Mouse (Mus musculus) adrenal gland, postnatal 25 days (tissue): ENCODE results near the gene Cbl. TPM values are rescaled to one million over a fixed set of nuclear protein-coding genes. Genes with fewer than 3 reads are reported as not detected.

ENCODE experiments used
- DNase-seq: peaks from one replicate; pipeline ENCODE4 v3.0.0; 2021; ENCODE audit warnings: mixed read lengths
- total RNA-seq: library from RNA; stranded (reverse); gene quantifications from 2 replicates; pipeline ENCODE4 v1.2.3, GENCODE M21; 2021

The Cbl gene
- total RNA-seq, 1 experiment from 2014 or later, result 36.2 TPM

DNA sequence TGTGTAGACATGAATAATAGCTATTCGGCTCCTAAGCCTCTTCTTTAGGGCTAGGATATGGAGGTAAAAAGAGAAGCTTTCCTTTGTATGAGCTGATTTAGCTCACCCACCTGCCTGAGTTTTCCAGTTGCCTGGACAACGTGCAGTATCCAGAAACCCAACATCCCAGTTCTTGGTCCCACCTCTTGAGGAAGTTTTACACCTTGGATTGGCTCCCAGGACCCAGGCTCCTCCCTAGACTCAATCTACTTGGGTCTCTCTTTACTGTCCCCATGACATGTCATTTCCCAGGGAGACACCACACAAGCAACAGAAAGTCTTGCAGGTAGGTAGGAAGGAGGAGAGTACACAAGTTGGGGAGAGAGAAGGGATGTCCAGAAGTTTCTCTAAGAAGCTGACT is 6.5 kb upstream of the Cbl start, which contains the start of gene Ccdc153:
Gene Ccdc153, plus strand, starts transcription at position 278 of the 400 bp plus-strand sequence.
- no peak for DNase-seq

DNA sequence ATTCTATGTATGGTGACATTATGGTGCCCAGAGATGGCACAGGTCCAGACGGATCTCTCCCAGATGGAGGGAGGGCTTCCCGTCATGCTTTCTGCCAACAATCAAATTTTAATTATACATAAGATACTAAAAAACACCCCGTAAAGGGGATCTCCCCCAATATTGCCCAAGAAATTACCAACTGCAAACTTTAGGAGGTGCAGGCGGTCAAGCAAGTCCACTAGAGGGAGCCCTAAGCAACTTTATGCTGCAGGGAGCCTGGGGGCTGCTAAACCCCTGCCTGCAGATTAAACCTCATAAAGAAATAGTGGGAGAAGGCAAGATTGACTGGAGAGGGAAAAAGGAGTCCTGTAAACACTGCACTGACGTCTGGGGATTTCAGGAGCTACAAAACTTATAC is 5.6 kb upstream of the Cbl start:
- peak; percentile 32 for DNase-seq

DNA sequence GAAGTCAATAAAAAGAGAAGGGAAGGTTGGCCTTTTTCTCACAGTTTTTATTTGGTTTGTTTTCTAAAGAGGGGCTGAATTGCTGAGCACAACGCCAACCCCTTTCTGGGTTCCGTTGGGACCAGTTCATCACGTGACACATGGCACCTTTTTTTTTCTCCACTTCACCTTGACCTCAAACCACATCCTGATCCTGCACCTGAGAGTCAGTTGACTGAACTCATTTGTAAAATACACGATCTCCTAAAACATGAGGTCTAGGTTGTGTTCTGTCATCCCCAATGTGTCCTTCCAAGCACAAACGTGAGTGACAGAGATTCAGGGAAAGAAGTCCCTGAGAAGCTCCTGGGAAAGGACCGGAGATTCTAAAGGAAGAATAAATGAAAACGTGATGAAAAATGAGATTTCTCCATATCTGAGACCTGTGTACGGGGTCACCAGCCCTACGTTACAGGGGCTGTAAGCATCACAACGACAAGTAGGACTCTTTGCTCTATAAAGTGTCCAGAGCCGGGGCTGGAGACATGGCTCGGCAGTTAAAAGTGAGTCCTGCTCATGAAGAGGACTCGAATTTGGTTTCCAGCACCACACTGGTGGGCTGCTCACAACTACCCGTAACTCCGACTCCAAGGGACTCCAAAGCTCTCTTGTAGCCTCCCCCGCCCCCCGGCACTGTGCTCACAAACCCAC is 4.8 kb upstream of the Cbl start:
- DNase-seq, result no peak

DNA sequence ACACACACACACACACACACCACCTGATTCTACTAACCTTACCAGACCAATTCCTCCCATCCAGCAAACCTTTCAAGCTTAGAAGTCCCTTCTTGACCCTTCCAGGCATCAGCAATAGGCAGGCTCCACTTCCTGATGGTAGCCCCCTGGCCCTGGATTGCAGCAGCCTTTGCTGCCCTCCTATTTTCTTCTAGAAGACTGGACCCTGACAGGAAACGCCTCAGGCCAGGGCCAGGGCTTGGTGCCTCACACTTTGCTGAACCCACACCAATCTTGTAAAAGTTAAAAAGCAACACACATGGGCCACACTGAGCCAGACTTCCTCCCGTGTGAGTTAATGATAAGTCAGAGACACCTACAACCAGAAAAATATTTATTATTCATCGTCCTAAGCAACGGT is 3.3 kb upstream of the Cbl start:
- DNase-seq, result no peak

DNA sequence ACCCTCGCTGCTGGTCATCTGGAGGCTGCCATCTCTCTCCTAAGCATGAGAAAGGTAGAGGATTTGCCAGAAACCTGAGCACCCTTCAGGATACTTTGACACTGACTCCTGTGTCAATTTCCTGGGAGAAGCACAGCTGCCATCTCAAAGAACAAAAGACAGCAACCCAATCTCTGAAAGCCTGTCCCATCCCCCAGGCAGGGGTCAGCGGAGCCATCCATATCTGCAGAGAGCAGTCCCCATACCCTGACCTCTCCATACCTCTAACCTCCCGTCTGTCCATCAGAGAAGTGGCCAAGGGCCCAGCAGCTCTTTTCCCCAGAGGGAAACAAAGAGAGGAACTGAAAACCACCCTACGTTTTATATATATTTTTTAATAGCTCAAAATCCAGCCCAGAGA is 2.8 kb upstream of the Cbl start:
- DNase-seq, result no peak

DNA sequence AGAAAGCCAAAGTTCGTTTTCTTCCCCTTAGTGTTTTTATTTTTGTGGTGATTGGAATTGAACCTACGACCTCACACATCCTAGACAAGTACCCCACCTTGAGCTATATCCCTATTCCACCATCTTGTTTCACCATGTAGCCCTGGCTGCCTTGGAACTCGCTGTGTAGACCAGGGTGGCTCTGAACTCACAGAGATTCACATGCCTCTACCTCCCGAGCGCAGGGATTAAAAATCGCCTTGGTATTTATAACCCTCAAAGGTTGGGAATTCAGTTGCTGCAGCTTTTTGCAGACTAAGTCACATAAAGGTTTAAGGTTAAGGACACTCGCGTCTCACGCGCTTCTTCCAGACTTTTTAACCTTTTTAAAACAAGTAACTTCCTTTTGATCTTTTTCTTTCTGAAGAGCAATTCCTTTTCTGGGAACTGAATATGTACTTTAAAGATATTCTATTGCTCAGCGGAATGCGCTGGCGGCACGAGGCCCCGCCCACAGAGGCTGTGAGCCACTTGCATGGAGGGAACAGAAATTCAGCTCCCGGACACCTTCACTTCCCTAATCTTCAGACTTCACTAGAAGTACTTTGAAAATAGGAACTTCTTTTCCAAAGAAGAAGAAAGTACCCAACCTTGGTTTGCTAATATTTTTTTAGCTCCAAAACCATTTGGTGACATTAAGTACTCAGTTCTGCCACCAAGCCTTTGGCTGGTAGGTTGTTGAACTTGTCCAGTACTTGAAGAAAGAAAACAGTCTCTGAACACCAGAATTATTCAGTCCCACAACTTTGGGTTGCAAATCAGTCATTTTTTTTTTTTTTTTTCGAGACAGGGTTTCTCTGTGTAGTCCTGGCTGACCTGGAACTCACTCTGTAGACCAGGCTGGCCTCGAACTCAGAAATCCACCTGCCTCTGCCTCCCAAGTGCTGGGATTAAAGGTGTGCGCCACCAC is 904 bp upstream of the Cbl start:
- peak; percentile 66 for DNase-seq

DNA sequence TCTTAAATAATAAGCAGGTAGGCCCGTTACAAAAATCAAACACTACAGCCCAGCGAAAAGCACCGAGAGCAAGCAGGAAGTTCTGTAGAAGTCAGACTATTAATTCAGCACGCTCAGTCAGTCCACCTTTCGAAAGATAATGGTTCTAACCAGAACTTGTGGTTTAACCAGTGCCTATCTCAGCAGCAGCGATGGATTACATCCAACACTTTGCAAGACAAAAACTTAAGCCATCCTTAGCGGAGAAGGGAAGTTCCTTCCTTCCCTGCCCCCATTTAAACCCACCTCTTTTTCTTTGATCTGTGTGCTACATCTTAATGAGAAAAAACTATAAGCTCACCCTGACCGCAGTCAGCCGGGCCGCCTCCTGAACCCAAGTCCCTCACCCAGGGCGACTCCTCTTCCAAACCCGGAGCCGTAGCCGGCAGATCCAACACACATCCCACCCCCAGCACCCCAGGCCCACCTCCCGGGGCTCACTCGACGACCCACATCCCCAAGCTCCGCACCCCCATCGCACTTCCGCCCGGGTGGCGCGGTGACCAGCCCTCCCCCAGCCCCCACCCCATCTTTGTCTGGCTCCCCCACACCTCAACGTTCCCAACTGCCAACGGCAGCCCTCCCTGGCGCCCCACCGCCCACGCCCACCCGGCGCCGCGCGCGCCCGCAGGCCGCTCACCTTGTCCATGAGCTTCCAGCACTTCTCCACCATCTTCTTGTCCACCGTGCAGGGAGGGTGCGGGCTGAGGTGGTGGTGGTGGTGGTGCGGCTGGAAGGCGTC is 638 bp downstream of the Cbl start:
- DNase-seq, result no peak

DNA sequence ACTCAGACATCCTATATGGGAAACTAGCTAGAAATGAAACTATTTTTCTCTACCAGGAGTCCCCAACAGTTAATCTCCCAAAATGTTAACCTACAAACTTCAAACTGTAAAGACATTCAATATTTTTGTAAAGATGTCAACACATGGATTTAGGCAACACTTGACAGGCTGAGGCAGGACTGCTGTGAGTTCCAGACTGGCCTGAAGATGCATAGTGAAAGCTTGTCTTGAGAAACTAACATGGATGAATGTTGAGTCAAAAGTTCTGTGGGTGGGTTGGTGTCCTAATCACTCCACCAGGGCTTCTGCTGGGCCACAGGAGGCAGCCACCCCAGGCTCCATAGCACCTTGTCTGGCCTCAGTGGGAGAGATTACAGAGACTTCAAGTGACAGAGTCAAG is 2.2 kb downstream of the Cbl start:
- no peak for DNase-seq

DNA sequence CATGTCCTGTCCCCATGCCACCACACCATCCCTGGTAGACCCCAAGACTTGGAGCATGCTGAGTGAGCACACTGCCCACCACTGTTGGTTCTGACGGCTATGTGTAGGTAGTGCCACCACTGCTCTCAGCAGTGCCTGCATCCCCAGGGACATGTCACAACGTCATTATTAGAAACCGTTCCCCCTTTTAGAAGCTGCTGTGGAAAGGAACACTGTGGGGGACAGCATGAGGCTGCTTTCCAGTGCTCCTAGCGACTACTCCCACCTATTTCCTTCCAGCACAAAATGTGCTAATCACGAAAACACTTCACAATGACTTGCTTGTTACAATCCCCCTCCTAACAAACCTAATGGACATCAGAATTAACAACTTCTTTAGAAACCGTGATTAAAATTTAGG is 7.9 kb downstream of the Cbl start:
- DNase-seq, result no peak

DNA sequence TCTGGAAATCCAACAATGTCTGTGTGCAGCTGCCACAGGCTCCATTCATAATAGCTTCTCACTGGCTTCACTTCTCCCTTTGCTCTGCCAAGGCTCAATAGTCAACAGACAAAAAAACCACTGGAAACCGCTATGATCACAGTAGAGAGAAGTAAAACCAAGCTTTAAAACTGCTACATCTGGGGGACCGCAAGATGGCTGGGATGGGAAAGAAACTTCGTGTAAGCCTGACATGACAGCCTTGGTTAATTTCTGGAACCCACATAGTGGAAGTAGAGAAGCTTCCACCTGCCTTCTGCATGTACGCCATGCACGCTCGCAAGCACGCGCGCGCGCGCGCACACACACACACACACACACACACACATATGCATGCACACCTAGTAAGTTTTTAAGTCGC is 20.3 kb downstream of the Cbl start:
- no peak for DNase-seq

DNA sequence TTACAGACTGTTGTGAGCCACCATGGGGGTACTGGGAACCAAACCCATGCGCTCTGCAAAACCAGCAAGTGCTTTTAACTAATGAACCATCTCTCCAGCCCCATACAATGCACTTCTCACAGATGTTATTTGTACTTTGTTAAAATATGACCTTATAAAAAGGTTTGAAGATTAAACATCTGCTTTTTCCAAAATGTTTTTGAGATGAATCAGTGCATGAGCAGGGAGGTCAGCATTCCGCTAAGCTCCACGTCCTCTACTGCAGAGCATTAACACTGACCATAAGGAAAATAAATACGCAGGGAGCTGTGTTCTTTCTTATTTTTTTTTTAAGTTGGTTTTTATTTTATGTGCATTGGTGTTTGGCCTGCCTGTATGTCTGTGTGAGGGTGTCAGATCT is 21.4 kb downstream of the Cbl start:
- no peak for DNase-seq

DNA sequence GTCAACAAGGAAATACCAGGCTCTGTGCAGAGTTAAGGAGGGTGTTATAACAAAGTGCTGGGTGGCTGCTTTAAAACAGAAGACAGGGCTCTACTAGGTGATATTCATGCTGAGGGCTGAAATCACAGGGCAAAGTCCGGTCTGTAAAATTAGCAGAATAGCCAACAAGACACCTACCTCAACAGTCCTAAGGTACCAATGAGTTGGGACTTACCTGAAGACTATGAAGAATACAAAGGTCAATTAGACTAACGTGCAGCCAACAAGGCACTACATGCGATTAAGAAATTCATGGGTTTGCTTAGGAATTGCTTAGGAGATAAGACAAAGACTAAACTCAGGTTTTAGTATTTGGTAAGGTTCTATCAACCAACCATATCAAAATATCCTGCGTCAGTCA is 24.4 kb downstream of the Cbl start:
- DNase-seq, result no peak

DNA sequence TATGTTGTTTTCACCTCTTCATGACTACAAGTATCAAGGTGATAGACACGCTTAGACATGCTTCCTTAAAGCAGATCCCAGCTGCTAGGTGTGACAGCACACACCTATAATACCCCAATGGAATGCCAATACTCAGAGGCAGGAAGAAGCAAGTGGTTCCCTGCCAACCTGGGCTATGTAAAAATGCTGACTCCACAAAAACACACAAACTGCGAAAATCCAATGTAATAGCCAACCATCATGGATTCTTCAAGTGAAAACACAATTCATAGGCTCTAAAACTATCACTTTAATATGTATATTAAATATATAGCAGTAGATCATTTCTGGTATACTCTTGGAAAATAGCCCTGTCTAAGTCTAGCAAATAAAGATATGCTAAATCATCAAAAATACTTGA is 26.0 kb downstream of the Cbl start:
- no peak for DNase-seq

DNA sequence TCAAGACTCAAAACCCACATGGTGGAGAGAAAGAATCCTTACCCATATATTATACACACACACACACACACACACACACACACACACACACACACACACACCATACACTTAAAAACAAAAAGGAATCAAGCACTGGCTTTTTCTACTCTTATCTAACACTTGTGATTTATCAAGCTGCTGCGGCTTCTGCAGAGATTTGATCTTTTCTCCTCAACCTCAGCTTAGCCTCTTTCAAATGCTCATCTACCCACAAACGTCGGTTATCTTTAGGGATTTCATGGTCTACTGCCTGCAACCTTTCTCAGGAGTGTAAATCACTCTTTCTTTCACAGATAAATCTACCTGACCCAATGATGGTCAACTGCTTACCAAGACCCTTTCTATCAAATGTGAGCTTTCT is 33.4 kb downstream of the Cbl start:
- no peak for DNase-seq

DNA sequence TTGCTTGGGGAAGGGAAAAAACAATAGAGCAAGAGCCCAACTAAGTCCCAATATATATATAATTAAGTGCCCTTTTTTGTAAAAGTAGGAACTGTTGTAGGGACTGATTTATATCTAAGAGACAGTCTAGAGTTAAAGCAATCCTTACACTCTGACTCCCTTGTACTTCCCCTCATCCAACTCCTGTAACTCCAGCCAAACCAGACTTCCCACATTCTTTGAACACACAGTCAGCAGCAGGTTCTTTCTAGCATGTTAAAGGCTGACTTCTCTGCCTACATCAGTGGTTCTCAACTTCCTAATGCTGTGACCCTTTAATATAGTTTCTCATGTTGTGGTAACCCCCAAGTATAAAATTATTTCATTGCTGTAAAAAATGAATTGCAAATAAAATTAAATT is 34.3 kb downstream of the Cbl start:
- DNase-seq, result no peak

DNA sequence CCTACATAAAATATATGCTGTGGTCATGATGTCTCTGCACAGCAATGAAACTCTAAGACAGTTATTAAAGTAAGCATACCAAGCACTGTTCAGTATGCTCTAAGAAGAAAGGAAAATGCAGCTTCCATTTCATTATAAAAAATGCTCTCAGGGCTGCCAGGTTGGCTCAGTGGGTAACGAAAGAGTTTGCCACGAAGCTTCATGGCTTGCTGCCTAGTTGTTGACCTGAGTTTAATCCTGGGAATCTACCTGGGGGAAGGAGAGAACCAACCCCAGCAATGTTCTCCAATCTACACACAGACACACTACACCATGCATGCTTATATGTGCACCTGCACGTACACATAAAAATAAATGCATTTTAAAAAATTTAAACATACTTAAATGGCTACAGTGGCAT is 34.7 kb downstream of the Cbl start:
- DNase-seq, result no peak

DNA sequence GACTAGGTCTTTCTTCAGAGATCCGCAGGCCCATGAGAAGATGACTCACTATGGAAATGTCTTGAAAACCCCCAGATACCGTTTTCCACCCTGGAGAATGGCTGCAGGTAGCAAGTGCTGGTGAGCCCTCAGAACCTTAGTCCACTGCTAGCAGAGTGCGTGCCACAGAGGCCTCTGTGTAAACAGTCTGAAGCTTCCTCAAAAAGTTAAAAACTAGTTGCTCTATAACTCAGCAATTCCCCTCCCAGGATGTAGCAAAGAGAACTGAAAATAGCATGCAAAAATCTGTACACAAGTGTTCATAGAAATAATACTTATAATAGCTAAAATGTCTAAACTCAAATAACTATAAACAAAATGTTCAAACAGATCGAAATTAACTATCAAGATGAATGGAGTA is 37.5 kb downstream of the Cbl start:
- no peak for DNase-seq

DNA sequence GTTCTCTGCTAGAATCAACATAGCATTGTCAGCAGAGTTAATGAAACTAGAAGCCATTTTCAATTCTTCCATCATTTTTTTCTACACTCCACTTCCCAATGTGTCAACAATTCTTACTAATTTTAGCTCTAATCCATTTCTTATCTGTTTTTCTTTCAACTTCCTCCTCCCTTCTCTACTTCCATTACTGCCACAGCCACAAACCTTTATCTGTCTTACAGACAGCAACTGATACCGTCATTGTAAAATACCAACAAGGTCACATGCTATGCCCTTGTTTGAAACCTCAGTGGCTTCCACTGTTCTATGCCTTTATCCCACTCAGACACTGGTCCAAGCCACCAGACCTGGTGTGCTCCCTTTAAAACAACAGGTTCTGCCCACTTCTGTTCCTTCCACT is 39.8 kb downstream of the Cbl start:
- DNase-seq, result no peak

DNA sequence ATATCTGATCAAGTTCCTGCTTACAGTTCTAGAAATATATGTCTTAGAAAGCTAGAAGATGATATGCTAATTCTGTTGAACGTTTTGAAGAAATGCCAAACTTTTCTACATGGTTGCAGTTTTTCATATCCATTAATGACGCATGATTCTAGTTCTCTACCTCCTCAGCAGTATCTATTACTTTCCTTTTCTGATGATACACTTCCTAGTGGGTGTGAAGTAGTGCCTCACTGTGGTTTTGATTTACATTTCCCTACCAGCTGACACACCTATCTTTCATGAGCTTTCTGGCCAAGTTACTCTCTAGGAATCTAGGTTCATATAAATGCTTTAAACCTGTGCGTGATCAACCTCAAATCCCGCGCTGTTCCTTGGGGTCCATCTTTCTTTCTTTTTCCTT is 41.1 kb downstream of the Cbl start:
- DNase-seq, result no peak

DNA sequence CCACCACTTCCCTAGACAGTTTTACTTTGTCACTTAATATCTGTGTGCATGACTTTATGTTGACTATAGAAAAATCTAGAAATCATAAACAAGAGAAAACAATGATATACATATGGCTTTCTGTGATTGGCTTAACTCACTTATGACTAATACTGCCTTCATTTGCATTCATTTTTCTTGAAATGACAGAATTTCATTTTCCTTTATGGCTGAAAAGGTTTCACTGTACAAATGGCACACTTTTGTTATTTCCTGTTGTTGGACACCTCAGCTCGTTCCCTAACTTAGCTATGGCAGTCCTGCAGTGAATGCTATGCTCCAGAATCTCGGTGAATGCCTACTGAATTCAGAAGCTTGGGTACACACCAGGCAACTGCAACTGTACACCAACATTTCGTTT is 41.5 kb downstream of the Cbl start:
- DNase-seq, result no peak

DNA sequence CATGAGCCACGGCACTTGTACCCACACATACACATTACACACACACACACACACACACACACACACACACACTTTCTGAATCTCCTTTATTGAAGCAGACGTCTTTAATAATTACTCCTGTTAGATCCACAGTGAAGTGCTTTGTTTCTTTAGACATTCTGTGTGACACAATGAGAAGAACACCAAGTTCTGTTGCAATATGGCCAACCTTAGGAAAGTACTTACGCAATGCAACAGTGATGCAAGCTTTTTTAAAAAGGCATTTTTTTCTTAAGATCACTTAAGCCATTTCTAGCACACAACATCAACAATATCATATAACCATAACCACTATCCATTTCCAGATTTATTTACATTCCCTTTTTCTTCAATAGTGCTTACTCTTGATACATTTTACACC is 42.7 kb downstream of the Cbl start:
- no peak for DNase-seq

DNA sequence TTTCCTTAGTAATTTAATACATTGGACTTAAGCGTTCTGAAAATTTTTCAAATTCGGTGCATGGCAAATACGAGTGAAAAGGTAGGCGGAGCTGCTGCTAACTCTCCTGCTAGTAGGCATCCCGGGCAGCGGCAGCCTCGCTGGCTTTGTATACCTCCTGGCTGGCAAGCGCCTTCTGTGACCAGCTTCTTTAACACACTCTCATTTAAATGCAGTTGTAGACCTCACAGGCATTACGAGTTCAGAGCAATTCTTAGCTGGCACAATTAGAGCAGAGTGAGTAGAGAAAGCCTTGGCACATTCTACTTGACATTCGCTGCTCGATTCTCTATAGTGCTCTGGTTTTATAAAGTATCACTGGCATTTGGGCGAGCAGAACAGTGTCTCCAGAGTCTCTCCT is 45.6 kb downstream of the Cbl start:
- no peak for DNase-seq

DNA sequence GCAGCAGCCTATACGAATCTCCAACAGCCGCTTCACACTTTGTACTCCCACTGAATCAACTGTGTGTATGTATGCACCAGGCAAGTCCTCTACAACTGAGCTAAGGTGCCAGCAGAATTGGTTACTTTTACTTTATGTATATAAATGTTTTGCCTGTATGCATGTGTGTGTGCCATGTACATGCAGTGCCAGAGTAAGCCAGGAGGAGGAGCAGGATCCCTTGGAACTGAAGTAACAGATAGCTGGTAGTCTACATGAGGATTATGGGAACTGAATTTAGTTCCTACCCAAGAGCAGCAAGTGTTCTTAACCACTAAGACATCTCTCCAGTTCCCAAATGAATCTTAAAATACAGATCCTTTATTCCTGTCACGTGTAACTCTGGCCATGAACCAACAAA is 51.6 kb downstream of the Cbl start:
- peak; percentile 41 for DNase-seq
